Mouse (Mus musculus): Measurements from ENCODE around the gene Gm49450. TPM values are rescaled to one million over a fixed set of nuclear protein-coding genes. Genes with fewer than 3 reads are reported as not detected.

Gm49450 gene
- polyA plus RNA-seq, 2 experiments, result 0.15 TPM; not detected in 1

DNA sequence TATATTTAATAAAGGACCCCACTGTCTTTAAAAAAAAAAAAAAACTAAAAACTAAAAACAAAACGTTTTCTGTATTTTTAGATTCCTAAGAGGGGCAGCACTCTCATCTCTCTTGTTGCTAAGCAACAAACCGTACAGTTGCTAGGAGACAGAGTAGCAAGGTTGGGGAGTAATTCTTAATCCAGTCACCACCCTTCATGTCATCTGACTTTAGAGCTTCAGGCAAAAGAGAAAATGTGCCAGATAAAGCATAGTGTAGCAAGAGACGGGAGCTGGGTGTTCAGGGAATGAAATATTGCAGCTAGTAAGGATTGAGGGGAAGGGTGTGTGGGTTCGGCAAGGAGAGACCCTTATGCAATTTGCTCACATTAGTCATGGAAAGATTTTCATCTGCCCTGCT, 17.8 kb upstream of the Gm49450 start:
- Histone ChIP-seq H3K36me3 (replicated peaks; ENCODE audit: control insufficient read depth, insufficient read depth, low read depth) (no peaks in the 10 kb centered on the region), H3K4me1 (replicated peaks; ENCODE audit: control insufficient read depth in 2 of 2, insufficient read depth in 2 of 2, low read length in 1 of 2) (peaks cover 0 to 12% of the 10 kb centered on the region in 2 experiments; a peak in 2 of 4 replicates), H3K9ac (replicated peaks) (no peak overlapping the region), H3K4me2 (ENCODE audit: low read depth) (no peak overlapping the region), H3K9me3 (ENCODE audit: control insufficient read depth, low read length) (no peaks in the 10 kb centered on the region), H3K4me3 (ENCODE audit: insufficient read depth in 1 of 2, low read depth in 2 of 2, low read length in 2 of 2) (no peak overlapping the region), H3K27ac (no peak overlapping the region), H3K27me3 (ENCODE audit: control insufficient read depth, insufficient read depth, low read length) (no peaks in the 10 kb centered on the region)
- DNase-seq (ENCODE audit: low read depth in 3 of 3, low spot score in 3 of 3), result no peak
- WGBS (ENCODE audit: insufficient replicate concordance), result 55% methylated on average over 4 of the region's 4 CpGs
- ATAC-seq (ENCODE audit: insufficient read depth), result no peak
- TF ChIP-seq EP300 (IDR thresholded peaks at IDR 0.05; ENCODE audit: low read depth), result no peak
- no peak for TF ChIP-seq CTCF (IDR thresholded peaks at IDR 0.05; ENCODE audit: low read depth)

DNA sequence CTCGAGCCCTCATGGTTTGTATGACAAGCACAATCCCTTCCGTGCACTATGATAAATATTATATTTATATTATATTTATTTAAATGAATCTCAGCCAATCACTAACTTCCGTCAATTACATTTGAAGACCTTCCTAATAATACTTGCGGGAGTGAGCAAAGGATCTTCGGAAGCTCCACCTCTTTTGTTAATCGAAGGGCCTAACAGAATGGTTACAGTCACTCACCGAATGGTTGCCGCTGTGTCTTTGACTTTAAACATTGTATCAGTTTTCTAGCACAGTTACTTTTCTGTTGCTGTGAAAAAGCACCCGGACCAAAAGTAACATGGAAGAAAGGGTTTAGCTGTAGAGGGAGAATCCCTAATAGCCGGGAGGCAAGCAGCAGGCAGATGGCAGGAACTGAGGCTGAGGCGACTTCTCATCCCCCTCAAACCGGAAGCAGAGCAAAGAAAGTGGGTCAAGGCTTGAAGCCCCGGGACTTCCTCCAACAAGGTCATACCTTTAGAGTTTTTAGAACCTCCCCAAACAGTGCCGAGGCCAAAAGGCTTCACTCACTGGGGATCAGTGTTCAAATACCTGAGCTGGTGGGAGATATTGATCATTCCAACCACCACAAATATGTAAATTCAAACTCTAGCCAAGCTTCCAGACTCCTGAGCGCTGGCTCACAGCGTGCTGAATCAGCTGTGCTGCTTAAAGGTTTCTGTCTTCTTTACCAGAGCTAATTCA, 16.2 kb upstream of the Gm49450 start:
- Histone ChIP-seq H3K4me2 (ENCODE audit: low read depth) (no peak overlapping the region), H3K27me3 (ENCODE audit: control insufficient read depth, insufficient read depth, low read length) (no peaks in the 10 kb centered on the region), H3K4me3 (ENCODE audit: insufficient read depth in 1 of 2, low read depth in 2 of 2, low read length in 2 of 2) (no peak overlapping the region), H3K27ac (no peak overlapping the region), H3K9ac (replicated peaks) (no peak overlapping the region), H3K4me1 (replicated peaks; ENCODE audit: control insufficient read depth in 2 of 2, insufficient read depth in 2 of 2, low read length in 1 of 2) (peaks cover 0 to 12% of the 10 kb centered on the region in 2 experiments; a peak in 2 of 4 replicates), H3K9me3 (ENCODE audit: control insufficient read depth, low read length) (no peaks in the 10 kb centered on the region), H3K36me3 (replicated peaks; ENCODE audit: control insufficient read depth, insufficient read depth, low read depth) (no peaks in the 10 kb centered on the region)
- no peak for TF ChIP-seq CTCF (IDR thresholded peaks at IDR 0.05; ENCODE audit: low read depth)
- no peak for TF ChIP-seq EP300 (IDR thresholded peaks at IDR 0.05; ENCODE audit: low read depth)
- WGBS (ENCODE audit: insufficient replicate concordance), result 27% methylated on average over 16 of the region's 16 CpGs
- ATAC-seq (ENCODE audit: insufficient read depth), result no peak
- no peak for DNase-seq (ENCODE audit: low read depth in 3 of 3, low spot score in 3 of 3)

GRCm38 (mm10) chr15:98968701-98969371, 15.5 kb upstream of the Gm49450 start:
- Histone ChIP-seq H3K9ac (replicated peaks) (no peak overlapping the region), H3K27me3 (ENCODE audit: control insufficient read depth, insufficient read depth, low read length) (no peaks in the 10 kb centered on the region), H3K36me3 (replicated peaks; ENCODE audit: control insufficient read depth, insufficient read depth, low read depth) (no peaks in the 10 kb centered on the region), H3K4me3 (ENCODE audit: insufficient read depth in 1 of 2, low read depth in 2 of 2, low read length in 2 of 2) (no peak overlapping the region), H3K9me3 (ENCODE audit: control insufficient read depth, low read length) (no peaks in the 10 kb centered on the region), H3K4me2 (ENCODE audit: low read depth) (no peak overlapping the region), H3K4me1 (replicated peaks; ENCODE audit: control insufficient read depth in 2 of 2, insufficient read depth in 2 of 2, low read length in 1 of 2) (peaks cover 0 to 12% of the 10 kb centered on the region in 2 experiments; a peak in 2 of 4 replicates), H3K27ac (no peak overlapping the region)
- no peak for ATAC-seq (ENCODE audit: insufficient read depth)
- no peak for TF ChIP-seq EP300 (IDR thresholded peaks at IDR 0.05; ENCODE audit: low read depth)
- TF ChIP-seq CTCF (IDR thresholded peaks at IDR 0.05; ENCODE audit: low read depth), result no peak
- no peak for DNase-seq (ENCODE audit: low read depth in 3 of 3, low spot score in 3 of 3)
- WGBS (ENCODE audit: insufficient replicate concordance), result 38% methylated on average over 12 of the region's 12 CpGs

- WGBS (ENCODE audit: insufficient replicate concordance), result 31% methylated on average over 3 of the region's 3 CpGs
- no peak overlapping the region for H3K4me2 ChIP-seq (ENCODE audit: low read depth)
- H3K4me1 ChIP-seq (replicated peaks; ENCODE audit: control insufficient read depth in 2 of 2, insufficient read depth in 2 of 2, low read length in 1 of 2), result 0 out of 4 replicates have a peak, but pooled peaks cover 0 to 2% of the 10 kb centered on the region in 2 experiments
- no peaks in the 10 kb centered on the region for H3K9me3 ChIP-seq (ENCODE audit: control insufficient read depth, low read length)
- peak; percentile 53; the same call in 1 of the 2 replicates for ATAC-seq (ENCODE audit: insufficient read depth)
- H3K9ac ChIP-seq (replicated peaks), result no peak overlapping the region
- no peaks in the 10 kb centered on the region for H3K36me3 ChIP-seq (replicated peaks; ENCODE audit: control insufficient read depth, insufficient read depth, low read depth)
- H3K27ac ChIP-seq, result no peak overlapping the region
- TF ChIP-seq CTCF (IDR thresholded peaks at IDR 0.05; ENCODE audit: low read depth) (no peak), EP300 (IDR thresholded peaks at IDR 0.05; ENCODE audit: low read depth) (no peak)
- DNase-seq (ENCODE audit: low read depth in 3 of 3, low spot score in 3 of 3), result no peak
- H3K27me3 ChIP-seq (ENCODE audit: control insufficient read depth, insufficient read depth, low read length), result peaks cover 2% of the 10 kb centered on the region; the same call in 1 of the 2 replicates
- no peak overlapping the region for H3K4me3 ChIP-seq (ENCODE audit: insufficient read depth in 1 of 2, low read depth in 2 of 2, low read length in 2 of 2)
Measured at GRCm38 (mm10) chr15:98959531-98959930, 6.2 kb upstream of the Gm49450 start.

DNA sequence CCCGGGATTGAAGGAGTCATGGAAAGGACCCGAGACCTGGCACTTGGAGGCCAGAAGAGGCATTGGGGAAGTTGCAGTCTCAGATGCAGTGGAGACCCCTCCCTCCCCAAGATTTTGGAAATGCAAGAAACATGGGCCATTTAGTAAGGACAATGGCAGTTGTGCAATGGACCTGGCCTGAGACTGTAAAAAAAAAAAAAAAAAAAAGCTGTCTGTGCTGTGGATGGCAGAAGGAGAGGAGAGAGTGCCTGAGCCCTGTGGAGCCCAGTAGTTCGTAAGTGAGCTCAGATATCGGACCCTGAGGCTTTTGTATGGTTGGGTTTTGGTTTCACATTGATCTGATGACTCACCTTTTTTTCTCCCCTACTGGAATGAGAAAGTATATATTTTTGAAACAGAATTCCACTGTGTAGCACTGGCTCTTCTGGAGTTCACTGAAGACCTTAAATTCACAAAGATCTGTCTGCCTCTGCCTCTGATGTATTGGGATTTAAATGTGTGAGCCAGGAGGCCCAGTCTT, 5.6 kb upstream of the Gm49450 start:
- TF ChIP-seq EP300 (IDR thresholded peaks at IDR 0.05; ENCODE audit: low read depth), result no peak
- TF ChIP-seq CTCF (IDR thresholded peaks at IDR 0.05; ENCODE audit: low read depth), result no peak
- no peak for ATAC-seq (ENCODE audit: insufficient read depth)
- no peaks in the 10 kb centered on the region for H3K36me3 ChIP-seq (replicated peaks; ENCODE audit: control insufficient read depth, insufficient read depth, low read depth)
- H3K9me3 ChIP-seq (ENCODE audit: control insufficient read depth, low read length), result no peaks in the 10 kb centered on the region
- no peak overlapping the region for H3K9ac ChIP-seq (replicated peaks)
- H3K27ac ChIP-seq, result no peak overlapping the region
- H3K4me3 ChIP-seq (ENCODE audit: insufficient read depth in 1 of 2, low read depth in 2 of 2, low read length in 2 of 2), result no peak overlapping the region
- H3K4me1 ChIP-seq (replicated peaks; ENCODE audit: control insufficient read depth in 2 of 2, insufficient read depth in 2 of 2, low read length in 1 of 2), result 0 out of 4 replicates have a peak, but pooled peaks cover 0 to 3% of the 10 kb centered on the region in 2 experiments
- H3K27me3 ChIP-seq (ENCODE audit: control insufficient read depth, insufficient read depth, low read length), result peaks cover 7% of the 10 kb centered on the region
- DNase-seq (ENCODE audit: low read depth in 3 of 3, low spot score in 3 of 3), result no peak
- H3K4me2 ChIP-seq (ENCODE audit: low read depth), result no peak overlapping the region
- 64% methylated on average over 4 of the region's 4 CpGs for WGBS (ENCODE audit: insufficient replicate concordance)

Data from liver, embryonic 14.5 days (tissue).